Mouse (Mus musculus) erythroblast, embryonic 14.5 days (primary cell): ENCODE results near the gene Serinc4.

Experiments
- GATA1 ChIP-seq: IDR thresholded peaks from 2 replicates; pipeline ENCODE4 v1.6.1; 2012; ENCODE audit warnings: low read length, inconsistent platforms, mixed read lengths
- TAL1 ChIP-seq: IDR thresholded peaks from 3 replicates; pipeline ENCODE4 v1.6.1; 2012; ENCODE audit warnings: low read length, inconsistent platforms, mixed read lengths

DNA sequence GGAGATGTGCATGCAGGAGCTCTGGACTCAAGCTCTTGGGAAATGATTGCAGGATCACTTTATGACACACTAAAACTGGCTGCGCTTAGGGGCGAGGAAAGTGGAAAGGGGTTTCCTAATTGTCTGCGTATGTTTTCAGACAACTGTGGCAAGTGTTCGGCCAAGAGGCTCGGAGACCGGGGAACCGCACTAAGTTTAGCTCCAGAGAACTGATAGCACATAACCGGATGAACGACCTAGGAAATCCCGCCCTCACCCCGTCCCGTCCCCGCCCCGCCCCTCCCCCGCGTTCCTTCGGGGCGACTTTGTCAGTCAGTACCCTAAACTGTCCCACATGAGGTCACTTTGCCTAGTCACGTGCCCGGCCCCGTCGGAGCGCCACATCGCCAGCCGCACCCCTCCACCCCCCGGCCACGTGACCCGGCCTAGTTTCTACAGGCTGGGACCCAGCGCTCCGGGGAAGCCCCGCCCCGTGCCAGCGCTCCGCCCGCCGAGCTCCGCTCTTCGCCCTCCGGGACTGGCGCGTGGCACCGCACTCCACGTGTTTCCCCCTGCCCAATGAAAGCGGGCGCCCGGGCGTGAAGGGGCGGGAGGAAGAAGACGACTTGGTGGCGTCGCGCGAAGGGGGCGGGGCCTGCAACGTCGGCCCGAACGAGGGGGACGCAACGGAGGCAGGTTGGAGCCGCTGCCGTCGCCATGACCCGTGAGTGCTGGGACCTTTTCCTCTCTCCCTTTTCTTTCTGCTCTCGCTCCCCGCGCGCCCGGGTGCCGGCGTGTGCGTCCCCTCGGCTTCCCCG lies 7.6 kb downstream of the Serinc4 start, which contains the start of gene Serf2:
- no peak for TF ChIP-seq TAL1
- TF ChIP-seq GATA1, result no peak
